Mouse (Mus musculus) 3134 (cell line): ENCODE data around the gene Odf2.
A peak's percentile ranks its signal among the peaks of the same experiment; 100 is the strongest.

Source experiments
- DNase-seq: peaks from one replicate; pipeline ENCODE4 v3.0.0-alpha.2; 2011; ENCODE audit warnings: low spot score; ENCODE audit not compliant: insufficient read length; ENCODE audit errors: extremely low read depth

Odf2 gene

DNA sequence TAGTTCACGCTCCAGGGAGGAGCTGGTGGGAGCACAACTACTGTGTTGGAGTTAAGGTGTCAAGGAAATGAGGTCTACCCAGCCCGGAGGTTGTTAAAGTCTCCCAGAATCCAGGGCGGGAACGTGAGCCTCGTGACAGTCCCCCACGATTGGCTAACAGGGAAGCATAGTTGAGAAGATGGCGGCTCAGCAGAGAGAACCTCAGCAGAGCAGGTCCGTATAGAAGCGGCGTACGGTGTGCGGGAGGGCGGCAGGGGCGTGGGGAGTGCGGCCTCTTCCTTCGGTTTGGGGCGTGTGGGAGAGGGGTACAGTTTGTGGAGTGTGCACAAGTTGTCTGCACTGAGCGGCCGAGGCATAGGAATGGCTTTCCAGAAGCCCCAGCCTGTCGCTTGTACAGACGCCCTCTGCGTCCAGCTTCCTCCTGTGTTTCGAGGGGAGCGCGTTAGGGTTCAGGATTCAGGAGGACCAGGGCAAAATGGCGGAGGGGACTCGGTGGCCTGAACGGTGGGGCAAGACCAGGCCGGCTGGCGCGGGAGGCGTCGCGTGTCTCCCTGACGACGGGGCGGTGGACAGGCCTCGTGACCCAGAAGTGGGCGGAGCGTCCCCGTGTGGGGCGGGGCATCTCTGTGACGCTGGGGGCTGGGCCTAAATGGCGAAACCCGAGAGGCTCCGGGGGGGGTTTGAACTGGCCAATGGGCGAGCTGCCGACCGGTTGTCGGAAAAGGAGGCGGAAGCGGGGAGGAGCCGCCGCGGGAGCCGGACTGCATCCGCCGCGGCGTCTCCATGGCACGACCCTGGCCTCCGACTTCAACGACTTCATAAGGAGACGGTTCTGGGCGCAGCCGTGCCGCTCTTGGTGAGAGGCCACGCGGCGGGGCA, at the start of gene Odf2:
TSS of gene Odf2 (plus strand) at position 156 of the 879 bp plus-strand sequence.
- DNase-seq = peak; percentile 83

DNA sequence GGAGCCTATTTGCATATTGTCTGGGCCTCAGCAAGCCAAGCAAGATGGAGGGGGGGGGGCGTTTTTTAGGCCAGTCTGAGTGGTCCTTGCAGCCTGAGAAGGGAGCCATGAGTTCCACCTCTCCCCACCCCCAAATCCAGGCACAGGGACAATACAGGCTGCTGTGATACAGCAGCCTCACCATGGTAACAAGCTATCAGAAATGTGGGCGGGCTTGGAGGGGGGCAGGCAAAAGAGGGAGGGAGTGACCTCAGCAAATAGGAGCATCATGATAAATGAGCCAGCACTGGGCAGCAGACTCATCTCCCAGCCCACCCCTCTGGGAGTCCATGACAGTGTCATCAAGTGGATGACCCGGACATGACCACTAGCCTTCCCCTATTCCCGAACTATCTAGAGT, 49.6 kb upstream of the Odf2 start:
- no peak for DNase-seq

DNA sequence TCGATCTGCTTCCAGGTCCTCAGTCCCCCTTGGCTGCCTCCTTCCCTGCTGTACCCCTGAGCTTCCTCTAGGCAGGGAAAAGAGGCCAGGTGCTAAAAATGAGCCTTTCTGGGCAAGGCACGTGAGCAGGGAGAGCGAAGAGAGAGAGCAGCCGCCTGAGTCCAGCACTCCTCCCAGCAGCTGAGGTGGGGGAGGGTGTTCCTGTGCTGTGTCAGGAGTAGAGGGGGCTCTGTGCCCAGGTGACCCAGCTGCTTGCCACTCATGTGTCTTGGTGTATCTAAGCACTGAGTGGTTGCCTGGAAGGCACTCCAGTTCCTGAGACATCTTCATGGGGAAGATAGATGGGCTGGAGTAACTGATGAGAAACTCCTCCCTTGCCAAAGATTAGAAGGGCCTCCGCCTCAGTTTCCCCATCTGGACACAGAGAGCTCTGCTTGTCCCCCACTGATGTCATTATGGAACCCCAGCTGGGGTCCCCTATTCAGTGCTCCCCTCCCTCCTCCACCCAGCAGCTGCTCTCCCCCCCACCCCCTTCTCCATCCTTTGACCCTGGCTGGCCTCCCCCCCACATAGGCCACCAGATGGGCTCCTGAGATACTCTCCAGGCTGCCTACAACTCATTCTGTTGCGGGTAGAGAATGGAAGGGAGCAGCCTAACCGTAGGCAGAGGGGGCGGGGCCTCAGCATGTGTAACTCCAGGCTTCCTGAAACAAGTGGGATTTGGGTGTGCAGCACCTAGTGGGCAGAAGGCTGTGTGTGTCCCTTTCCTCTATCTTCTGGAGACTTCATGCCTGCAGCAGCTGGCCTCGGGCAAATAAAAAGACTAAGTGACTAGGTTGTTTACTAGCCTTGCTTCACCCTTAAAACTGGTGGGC, 45.6 kb upstream of the Odf2 start:
- no peak for DNase-seq

DNA sequence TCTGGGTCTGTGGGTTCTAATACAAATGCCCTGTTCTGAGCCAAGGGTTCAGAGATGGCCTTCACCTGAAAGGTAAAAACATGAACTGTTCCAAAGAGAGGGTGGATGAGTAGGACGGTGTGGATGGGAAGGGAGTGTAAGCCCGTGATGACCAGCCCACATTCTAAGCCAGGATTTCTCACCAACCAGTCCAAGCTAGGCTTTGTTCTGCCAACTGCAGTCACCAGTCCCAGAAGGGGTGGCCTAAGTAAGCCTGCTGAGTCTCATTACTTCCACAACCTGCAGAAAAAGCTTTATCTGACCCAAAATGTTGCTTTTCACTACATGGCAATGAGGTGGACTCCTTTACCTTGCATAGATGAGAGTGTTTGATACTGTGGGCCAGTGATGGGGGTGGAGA, 44.9 kb upstream of the Odf2 start:
- no peak for DNase-seq

DNA sequence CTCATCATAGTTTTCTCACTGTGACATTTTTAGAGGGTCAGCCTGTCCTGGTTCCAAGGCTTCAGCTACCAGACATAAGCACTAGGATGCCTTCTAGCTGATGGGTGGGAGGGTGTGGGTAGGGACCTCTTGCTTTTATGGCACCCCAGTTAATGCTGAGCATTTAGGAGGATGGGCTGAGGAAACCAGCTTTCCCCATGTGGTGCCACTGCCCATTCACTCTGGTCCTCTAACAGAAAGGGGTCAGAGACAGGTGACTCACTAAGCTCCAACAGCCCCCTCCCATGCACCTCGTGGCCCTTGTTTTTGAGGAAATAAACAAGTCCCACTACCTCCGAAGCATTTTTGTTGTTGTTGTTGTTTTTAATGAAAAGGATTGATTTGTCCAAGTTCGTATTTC, 44.4 kb upstream of the Odf2 start:
- no peak for DNase-seq

DNA sequence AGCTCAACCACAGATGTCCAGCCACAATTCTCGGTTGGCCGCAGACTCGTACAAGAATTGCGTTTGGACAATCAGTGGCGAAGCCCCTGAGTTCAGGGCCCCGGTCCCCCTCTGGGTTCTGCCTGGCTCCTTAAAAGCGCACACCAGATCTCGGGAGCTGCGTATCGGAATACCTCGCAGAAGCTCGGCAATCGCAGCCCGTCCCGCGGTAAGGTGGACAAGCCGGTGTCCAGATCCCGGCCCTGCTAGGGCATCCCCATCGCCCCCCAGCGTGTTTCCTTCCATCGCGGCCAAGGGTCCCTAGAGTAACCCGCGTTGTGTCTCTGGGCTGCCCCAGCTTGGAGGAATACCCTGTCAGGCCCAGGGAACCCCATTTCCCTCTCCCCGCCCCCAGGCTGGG, 43.4 kb upstream of the Odf2 start:
- DNase-seq = no peak

DNA sequence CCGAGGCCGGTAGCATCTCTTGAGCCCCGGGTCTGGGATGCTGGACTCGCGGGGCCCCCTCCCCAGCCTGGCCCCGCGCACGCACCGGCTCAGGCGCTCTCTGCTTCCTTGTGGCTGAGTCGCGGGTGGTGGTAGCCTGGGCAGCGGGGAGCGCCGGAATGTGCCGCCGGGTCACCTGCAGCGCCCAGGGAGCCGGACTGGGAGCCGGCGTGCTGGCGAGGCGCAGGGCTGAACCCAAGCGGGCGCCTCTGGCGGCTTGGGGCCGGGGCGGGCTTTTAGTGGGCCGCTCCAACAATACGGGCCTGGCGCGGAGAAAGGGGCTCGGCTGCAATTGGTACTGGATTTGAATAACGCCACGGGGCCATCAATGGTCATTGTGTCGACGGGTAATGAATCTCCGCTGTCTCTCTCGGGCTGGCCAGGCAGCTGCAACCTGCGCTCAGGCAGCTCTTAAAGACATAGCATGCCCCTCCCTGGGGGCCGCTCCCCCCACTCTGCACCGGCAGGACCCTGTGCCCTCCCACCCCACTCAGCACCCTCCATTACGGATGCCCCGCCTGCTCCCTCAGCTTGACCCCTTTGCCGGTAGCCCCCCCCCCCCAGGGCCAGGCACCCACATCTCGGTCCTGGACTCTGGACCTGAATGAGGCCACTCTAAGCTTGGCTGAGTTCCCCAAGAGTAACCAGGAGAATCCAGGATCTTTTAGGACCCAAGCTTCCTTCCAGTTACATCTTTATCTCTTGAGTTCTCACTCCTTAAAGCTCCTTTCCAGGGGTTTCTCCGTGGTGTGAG, 42.8 kb upstream of the Odf2 start:
- no peak for DNase-seq

DNA sequence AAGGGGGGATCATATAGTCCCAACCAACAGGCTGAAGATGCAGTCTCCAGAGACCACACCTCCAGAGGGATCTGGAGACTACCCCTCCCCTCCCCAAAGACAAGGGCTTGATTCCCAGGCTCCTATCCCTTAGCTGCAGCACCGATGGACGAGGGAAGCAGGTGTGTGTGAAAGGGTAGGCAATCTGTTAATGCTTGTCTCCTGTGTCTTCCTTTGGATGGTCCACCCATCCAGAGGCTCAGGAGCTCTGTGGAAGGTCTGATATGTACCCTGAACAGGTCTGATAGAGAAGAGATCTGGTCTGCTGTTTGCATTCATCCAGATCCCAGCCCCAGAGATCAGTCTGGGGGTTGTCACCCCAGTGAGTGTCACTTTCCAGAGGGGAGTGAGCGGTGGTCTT, 42.1 kb upstream of the Odf2 start:
- no peak for DNase-seq

DNA sequence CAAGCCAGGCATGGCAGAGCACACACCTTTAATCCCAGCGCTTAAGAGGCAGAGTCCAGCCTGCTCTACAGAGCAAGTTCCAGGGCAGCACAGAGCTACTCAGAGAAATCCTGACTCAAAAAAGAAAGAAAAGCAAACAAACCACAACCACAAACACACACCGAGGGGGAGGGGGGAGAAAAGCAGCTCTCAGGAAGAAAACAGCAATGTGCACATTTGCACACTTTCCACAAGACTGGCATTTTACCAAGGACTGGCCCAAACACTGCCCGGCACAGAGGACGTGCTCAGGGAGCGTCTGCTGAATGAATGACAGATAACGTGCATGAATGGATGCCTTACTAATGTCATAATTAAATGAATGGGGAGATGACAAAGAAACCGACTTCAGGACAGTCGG, 40.0 kb upstream of the Odf2 start:
- DNase-seq = peak; percentile 42

DNA sequence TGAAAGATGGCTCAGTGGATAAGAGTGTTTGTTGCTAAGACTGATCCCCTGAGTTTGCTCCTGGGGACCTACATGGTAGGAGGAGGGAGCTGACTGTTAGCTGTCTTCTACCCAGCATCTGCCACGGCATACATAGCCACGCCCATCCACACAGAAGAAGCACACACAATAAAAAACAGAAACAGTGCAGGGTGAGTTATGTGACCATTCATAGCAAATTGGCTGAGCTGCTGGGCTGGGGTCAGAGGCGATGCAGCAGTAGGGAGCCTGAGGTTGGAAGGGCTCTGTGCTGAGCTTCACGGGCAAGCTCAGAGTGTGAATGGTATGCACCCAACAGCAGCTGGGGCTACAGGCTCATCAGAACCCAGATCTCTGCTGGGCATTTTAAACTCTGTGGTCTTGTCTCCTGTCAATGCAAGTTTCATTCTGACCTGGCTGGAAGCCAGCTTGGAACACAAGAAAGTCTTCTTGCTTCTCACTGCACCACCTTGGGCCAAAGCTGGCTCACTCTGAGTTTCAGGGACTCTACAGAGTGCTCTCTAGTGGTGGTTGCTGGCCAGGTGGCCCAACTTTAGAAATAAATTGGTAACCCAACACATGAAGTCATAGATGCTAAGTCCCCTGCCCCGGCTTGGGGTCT, 39.1 kb upstream of the Odf2 start:
- no peak for DNase-seq

DNA sequence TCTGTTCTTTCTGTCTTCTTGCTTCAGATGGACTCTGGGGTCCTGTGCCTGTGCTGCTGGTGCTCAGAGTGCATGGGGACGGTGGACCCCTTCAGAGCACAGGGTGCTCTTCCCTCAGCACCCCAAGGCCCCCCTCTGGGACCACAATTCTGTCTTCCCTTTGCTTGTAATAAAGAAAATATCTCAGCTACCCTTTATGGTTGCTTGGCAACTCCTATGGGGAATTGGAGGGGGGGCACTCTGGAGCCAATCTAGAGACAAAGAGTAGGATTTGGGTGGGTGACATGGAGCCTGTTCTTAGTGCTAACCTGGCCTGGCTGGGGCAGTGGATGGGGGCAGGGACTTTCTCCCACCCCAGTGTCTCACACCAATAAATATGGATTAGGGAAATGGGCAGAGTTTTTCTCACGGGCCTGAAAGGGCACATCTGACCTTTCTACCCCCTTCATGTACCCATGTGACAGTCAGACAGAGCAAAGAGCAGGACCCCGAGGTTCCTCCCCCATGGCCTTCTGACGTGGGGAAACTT, 36.0 kb upstream of the Odf2 start:
- no peak for DNase-seq

DNA sequence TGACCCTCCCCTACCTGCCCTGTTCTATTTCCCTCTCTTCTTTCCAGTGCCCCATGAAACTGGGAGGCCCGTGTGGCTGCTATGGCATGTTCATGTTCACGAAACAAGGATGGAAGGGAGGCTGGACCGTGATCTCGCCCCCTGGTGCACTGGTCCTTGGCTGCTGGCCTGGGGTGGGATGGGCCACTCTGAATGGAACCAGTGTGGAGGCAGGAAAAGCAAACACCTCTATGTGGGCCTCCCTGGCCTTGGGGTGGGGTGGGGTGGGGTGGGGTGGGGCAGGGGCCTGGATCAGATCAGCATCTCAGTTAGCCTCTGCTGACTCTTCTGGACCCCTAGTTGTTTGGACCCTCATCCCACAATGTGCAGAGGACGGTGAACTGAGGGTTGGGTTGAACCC, 35.3 kb upstream of the Odf2 start:
- no peak for DNase-seq

DNA sequence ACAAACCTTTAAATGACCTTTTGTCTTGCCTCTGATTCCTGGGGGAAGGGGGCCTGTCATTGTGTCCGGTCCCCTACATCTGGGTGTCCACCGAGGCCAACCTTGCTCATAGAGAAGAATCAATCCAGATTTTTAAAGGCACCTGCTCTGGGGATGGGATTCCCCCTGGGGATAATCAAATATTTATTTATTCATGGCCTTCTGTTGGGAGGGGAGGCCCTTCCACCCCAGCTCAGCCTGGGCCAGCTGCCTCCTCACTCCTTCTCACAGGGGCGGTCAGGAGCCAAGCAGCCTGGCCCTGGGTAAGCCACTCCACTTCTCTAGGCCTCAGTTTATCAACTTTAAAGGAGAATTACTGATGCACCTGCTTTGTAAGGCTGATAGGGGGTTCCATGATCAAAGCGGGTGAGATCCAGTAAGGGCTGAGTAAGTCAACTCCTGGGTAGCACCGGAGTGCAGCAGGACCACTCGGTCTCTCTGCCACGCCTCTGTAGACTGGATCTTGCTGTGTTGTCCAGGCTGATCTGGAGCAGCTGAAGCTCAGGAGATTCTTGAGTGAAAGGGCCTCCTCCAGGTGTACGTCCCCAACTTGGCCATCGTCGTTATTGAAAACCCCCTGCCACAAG, 33.3 kb upstream of the Odf2 start:
- DNase-seq = no peak

DNA sequence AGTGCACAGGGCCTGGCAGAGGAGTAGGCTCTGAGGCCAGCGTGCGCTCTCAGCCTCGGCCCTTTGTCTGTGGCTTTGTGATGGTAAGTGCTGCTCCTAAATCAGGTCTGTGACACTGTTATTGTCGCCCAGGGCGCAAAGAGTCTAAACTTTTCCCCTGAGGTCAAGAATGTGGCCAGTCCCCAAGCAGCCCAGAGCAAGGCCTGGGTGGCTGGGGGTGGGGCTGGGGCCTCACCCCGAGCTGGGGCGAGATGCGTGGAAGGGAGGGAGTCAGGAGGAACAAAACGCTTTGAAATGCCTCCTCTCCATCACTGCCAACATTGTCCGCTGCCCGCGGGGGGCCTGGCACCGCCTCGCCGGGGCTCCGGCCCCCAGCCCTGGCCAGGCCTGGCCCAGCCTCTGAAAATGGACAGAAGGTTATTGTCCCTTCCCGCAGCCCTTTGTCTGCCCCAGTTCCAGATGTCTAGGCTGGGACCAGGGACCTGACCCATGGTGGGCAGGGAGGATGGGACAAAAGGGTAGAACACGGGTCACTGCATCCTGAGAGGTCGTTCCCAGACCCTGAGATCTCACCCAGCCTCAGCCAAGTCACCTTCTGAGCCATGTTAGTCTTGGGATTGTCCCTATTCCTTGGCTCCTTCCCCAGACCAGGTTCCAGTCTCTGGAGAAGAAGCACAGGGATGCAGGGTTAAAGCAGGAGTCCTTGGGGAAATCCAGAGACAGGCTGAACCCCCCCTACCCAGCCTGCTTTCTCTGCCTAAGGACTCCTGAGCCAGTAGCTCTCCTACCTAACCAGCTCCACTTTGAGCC, 32.4 kb upstream of the Odf2 start:
- no peak for DNase-seq

DNA sequence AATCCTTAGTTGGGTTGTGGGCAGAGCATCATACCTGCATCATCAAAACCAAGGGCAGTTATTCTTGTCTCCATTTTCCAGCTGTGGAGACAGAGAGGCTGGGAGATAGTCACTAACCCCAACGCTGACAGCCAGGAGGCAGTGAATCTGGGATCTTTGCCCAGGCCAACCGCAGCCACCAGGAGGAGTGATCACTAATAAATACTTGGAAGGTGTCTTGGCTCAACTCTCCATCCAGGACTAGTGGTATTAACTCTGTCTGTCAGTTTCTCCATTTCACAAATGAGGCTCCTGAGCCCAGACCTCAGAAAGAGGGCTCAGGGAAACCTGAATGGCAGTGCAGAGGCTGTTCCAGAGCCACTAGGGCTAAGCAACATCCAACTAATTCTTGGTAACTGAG, 31.7 kb upstream of the Odf2 start:
- DNase-seq = peak; percentile 57

DNA sequence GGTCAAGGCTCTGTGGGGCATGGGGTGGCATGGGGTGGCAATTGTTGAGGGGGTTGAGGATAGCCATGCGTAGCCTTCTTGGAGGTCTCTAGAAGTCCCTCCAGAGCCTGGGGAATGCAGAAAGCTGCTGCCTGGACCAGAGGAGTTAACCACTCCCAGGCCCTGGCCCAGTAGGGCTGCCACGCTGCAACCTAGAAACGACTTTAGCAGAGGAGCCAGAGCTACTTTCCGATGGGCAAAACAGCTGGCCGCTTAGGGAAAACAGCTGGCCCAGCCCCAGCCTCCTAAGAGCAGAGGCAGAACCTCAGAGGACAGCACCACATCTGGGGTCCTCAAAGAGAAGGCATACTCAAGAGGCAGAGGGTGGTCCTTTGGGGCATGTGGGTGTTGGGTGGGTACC, 31.1 kb upstream of the Odf2 start:
- no peak for DNase-seq

DNA sequence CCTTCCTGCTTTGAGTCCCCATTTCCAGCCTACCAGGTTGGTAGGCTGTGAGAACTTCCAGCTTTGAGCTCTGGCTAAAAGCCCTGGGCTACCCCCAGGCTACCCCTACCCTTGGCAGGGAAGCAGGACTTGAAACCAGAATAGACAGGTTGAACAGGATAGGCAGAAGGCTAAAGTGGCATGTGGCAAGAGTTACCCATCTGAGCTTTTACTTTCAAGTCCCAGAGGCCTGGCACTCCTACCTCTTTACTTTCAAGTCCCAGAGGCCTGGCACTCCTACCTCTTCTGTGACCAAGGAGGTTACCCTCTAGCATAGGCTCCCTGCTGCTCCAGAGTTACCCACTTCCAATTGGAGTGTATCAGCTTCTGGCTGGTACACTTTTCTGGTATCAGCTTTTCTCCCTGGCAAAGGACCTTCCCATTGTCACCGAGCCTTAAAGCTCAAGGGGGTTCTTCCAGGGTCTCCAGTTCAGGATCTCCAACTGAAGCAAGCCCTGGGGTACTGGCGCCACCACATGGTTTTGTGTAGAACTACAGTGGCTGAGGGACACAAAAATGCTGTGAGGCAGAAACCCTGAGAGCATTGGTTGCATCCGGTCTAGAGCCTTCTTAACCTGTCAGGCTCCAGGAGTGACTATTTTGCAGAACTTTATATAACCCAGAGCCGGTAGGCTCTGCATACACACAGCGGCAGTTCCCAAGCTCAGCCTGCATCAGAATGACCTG, 30.1 kb upstream of the Odf2 start:
- no peak for DNase-seq

DNA sequence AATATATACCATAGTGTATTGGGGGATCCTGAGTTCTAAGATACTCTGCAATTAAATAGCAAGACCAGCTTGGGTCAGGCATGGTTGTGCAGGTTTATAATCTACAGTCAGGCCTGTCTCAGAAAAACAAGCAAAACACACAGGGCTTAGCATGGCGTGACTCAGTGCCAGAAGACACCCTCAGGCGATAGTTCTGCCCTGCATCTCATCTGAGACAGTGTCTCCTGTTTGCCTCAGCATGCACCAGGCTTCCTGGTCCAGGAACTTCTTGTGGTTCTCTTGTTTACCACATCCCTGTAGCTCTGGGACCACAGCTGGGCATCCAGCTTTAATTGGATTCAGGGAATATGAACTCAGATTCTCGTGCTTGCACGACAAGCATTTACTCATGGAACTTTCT, 23.9 kb upstream of the Odf2 start:
- peak; percentile 56 for DNase-seq
